Mouse (Mus musculus) gonadal fat pad, adult 2 months (tissue): ENCODE results near the gene Edrf1. TPM values are rescaled to one million over a fixed set of nuclear protein-coding genes. Genes with fewer than 3 reads are reported as not detected.
A peak's percentile ranks its signal among the peaks of the same experiment; 100 is the strongest.

ENCODE experiments used
- DNase-seq: peaks from one replicate; pipeline ENCODE4 v3.0.0-alpha.2; 2012; ENCODE audit warnings: low read depth
- polyA plus RNA-seq: library from polyadenylated mRNA; depleted of rRNA; stranded (reverse); fragments of >200 nt; gene quantifications from 2 replicates; pipeline ENCODE4 v1.2.3, GENCODE M21; 2012; rRNA removed

The Edrf1 gene
- polyA plus RNA-seq: 9.6 and 11.7 TPM in 2 replicates

- DNase-seq: peak; percentile 76
Measured at GRCm38 (mm10) chr7:133637361-133638305, at the start of gene Edrf1. Gene Edrf1, plus strand, starts transcription at chr7:133637543.

DNA sequence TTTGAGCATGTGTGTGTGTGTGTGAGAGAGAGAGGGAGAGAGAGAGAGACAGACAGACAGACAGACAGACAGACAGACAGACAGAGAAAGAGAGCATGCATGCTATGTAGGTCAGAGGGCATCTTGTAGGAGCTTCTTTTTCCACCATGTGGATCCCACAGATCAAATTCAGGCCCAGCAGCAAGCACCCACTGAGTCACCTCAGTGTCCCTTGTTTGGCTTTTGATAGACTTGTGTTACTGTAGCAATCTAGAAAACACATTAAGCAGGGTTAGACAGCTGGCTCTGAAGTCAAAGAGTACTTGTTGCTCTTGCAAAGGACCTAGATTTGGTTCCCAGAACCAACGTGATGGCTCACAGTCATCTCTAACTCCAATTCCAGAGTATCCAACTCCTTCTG is 45.6 kb upstream of the Edrf1 start:
- no peak for DNase-seq

- DNase-seq: no peak
Measured at GRCm38 (mm10) chr7:133600558-133600957, 36.8 kb upstream of the Edrf1 start.

GRCm38 (mm10) chr7:133602058-133602457 is 35.3 kb upstream of the Edrf1 start, which contains the start of gene Tex36:
Gene Tex36, minus strand, starts transcription at chr7:133602158.
- DNase-seq: no peak

- no peak for DNase-seq
Measured at GRCm38 (mm10) chr7:133603156-133603555, 34.2 kb upstream of the Edrf1 start.

DNA sequence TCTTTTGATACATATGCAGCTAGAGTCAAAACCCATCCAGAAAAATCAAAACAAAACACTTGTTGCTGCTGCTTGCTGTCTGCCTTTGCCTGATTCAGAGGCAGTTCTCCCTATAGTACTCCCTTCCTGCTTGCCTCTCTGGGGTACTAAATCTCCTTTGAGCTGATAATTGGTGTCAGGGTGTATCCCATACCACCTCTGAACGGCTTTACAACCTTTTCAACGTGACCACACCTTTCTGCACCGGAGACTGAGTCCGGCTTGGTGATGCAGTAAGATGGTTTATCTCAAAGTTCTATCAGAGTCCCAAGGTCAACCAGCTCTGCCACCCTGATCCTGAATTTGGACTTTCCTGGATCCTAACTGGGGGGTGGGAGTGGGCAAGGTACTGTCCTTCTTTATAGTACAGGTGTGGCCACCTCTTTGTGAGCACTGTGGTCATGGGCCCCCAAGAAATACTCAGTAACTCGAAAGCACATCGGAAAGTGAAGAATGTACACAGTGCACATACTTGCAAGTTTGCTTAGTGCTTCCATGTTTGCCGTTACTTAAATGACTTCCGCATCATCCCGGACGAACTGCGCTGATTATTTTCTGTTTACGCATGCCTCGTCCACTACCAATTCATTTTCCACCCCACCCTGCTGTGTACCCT is 32.8 kb upstream of the Edrf1 start:
- no peak for DNase-seq

- DNase-seq: no peak
Measured at GRCm38 (mm10) chr7:133607331-133607730, 30.0 kb upstream of the Edrf1 start.

GRCm38 (mm10) chr7:133607883-133608575 is 29.3 kb upstream of the Edrf1 start:
- no peak for DNase-seq

DNA sequence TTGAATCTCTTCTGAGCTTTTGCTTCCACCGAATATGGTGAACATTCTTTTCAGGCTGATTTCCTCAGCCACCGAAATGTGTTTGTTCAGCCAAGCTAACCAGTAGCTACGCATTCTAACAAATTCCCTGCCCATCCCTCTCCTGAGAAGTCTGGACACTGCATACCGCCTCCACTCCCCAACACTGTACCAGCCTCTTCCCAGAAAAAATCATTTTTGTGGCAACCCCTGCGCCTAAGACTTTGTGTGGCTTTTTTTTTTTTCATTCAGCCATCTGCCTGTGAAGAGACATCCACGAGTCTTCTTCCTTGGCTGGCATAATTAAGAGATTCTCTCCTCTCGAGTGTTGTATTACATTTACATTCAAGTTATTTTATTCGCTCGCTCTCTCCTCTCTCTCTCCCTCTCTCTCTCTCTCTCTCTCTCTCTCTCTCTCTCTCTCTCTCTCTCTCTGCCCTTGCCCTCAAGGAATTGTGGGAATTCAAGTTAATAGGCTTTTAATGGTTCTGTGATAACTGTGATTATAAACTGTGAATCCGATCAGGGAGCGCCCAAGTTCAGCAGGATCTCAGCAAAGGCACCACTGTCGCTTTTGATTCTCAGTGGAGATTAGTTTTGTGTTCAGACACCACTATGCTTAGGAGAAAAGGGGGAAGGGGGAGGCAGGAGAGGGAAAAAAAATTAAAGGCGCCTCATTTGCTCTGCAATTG is 28.6 kb upstream of the Edrf1 start:
- no peak for DNase-seq

DNA sequence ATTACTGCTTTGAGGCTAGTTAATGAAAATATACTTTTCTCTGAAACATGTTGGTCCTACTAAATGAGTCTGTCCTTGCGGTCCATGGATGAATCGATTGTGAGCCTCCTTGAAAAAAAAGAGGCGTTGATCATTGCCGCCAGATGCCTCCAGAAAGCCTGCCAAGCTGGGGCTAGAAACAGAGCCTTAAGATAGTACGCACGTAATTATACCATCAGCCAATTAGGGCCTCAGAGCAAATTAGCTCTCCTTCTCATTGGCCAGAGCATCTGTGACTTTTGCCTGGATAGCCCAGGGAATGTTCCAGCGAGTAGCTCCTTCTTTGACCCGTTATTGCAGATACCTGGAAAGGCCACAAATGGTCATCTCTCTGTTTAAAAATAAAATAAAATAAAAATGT is 27.8 kb upstream of the Edrf1 start:
- no peak for DNase-seq

- no peak for DNase-seq
Measured at GRCm38 (mm10) chr7:133612981-133613380, 24.4 kb upstream of the Edrf1 start.

GRCm38 (mm10) chr7:133620721-133621120 is 16.6 kb upstream of the Edrf1 start:
- DNase-seq: no peak

DNA sequence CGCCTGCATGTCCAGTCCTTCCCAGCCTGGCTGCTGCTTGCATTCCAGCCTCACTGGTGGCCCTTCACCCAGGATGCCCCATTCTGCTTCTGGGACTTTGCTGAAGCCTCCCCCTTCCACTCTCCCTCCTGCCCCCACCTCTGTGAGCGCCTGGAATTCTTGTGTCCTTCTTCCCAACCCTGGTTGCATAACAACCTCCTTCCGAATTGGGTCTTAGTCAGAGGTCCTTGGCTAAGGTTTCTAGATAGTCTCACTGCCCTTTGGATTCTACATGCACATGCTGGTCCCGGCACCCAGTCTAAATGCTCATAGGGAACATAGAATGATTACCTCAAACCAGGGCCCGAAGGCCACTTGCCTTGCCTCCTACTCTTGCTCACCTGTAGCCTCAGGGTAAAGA is 14.1 kb upstream of the Edrf1 start:
- no peak for DNase-seq

DNA sequence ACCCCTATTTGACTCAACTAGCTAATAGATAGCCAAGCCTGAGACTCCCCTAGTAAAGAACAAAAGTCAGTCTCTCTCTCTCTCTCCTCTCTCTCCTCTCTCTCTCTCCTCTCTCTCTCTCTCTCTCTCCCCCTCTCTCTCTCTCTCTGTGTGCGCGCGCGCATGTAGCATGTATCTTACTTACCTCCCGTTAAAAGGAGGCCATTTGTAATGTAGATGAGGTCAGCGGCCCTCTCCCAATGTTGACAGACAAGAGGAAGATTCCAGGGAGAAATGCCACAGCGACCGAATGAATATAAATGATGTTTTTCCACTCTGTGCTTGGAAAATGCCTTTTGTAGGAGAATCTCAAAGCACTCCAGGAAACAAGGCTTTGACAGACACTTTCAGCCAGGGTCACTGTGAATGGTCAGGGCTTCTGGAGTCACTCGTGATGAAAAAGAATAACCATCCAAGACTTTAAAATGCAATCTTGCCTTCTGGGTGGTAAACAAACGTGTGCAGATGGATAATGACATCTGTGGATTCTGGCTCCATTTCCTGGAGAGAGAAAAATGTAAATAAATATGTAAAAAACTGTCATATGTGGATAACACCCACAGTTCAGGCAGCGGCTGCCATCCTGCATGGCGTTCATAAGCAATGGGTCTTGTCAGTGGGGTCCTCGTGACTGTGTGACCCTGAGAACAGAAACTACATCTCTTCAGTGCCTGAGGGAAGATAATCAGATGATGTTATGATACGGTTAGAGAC is 10.0 kb upstream of the Edrf1 start:
- DNase-seq: no peak

- DNase-seq: no peak
Measured at GRCm38 (mm10) chr7:133630821-133631220, 6.5 kb upstream of the Edrf1 start.

DNA sequence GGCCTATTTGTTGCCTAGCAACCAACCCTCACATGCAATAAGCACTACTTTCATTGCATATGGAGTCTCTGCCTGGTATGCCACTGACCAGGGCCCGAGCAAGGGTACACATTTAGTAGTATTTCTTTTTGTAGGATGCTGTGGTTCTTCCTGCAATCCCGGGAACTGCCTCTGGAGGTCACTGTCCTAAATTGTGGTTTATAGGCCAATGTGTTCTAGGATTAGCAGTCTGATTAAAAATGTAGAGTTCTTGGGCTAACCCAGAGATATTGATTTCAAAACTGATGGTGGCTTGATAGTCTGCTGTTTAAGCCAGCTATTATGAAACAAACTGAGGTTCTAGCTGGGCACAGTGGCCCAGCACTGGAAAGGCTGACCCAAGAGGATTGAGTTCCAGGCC is 4.9 kb upstream of the Edrf1 start:
- DNase-seq: no peak

DNA sequence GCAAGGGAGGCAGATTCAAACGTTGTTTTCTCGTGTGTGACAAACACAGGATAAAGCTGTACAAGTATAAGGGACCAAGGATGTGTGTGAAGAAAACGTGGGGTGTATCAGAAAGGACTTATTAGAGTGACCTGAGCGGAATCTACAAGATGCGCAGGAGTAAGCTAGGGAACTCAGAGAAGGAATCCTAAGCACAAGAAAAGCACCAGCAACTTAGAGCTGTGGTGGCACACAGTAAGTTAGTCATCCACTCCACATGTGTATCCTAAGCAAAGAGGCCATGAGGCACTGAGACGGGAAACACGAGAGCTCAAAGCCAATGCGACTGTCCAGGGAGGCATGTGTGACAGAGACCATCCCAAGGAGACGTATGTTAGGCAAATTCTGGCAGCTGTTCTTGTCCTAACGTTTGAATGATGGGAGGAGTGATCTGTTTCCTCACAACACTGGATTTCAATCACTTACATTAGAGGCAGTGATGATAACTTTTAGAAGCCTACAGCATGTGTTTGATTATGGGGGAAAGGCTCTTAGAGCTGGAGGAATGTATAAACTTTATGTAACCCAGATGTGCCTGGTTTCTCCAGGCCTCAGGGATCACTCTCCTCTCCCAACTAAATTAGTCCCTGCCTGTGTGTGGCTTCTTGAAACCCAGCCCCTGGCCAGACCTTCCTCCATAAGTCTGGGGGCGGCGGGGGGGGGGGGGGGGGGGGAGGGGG is 2.3 kb upstream of the Edrf1 start:
- no peak for DNase-seq

DNA sequence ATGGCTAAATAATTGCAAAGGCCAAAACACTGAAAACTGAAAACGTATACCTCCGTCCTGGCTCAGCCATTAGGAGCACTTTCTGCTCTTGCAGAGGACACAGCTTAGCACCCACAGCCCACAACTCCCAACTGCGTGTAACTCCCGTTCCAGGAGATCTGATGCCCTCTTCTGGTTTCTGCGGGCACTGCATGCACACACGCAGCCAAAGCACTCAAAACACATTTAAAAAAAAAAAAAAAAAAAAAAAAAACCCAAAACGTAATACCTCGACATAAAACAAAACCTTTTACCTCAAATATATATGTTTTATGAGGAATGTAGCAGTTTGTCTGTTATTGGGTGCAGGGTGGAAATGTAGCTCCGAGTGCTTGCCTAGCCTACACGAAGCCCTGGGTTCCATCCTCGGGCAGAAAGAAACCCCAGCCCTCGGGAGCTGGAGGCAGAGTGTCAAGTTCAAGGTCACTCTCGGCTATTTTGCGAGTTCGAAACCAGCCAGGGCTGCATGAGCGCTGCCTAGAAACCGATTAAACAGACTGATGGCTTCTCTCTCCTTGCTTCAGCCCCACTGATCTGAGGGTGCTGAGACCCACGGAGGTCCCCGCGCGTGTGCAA is 498 bp upstream of the Edrf1 start:
- DNase-seq: no peak

- DNase-seq: no peak
Measured at GRCm38 (mm10) chr7:133638306-133638705, 963 bp downstream of the Edrf1 start.

- no peak for DNase-seq
Measured at GRCm38 (mm10) chr7:133638821-133639220, 1.5 kb downstream of the Edrf1 start.
